Mouse (Mus musculus) MEL (cell line): ENCODE measurements around the gene Olfr5. TPM values are rescaled to one million over a fixed set of nuclear protein-coding genes. Genes with fewer than 3 reads are reported as not detected.

Experiments
- DNase-seq: peaks from one replicate; pipeline ENCODE4 v3.0.0; 2011; ENCODE audit warnings: low read depth, low spot score
- H3K27ac ChIP-seq: 2 replicates; pipeline ENCODE4 v1.5.1; 2012; ENCODE audit warnings: low read depth, mild to moderate bottlenecking, control low read depth, low read length, moderate library complexity; ENCODE audit not compliant: control insufficient read depth
- H3K27me3 ChIP-seq, 2 experiments: fragments of 150-350 bp in 1 of 2; sonication (generic) in 1 of 2; 2 replicates each; pipeline ENCODE4 v1.6.1; 2012; ENCODE audit warnings: low read length in 2 of 2, mild to moderate bottlenecking in 2 of 2, improper control_type of control experiment in 1 of 2, moderate library complexity in 1 of 2; ENCODE audit not compliant: insufficient read depth in 2 of 2, control insufficient read depth in 1 of 2
- H3K36me3 ChIP-seq, 2 experiments: 2 replicates each; pipeline ENCODE4 v1.6.1; 2012 to 2014; ENCODE audit warnings: low read length in 2 of 2, improper control_type of control experiment in 1 of 2, inconsistent platforms in 1 of 2, mild to moderate bottlenecking in 1 of 2; ENCODE audit not compliant: insufficient read depth in 2 of 2, control insufficient read depth in 1 of 2
- H3K4me1 ChIP-seq, 2 experiments: fragments of 150-350 bp in 1 of 2; sonication (generic) in 1 of 2; 2 replicates each; pipeline ENCODE4 v1.6.1; 2012; ENCODE audit warnings: low read length in 2 of 2, improper control_type of control experiment in 1 of 2, mild to moderate bottlenecking in 1 of 2; ENCODE audit not compliant: insufficient read depth in 2 of 2, control insufficient read depth in 1 of 2
- H3K4me3 ChIP-seq, 2 experiments: fragments of 150-350 bp in 1 of 2; sonication (generic) in 1 of 2; 2 replicates each; pipeline ENCODE4 v1.5.1; 2012; ENCODE audit warnings: low read depth in 2 of 2, low read length in 2 of 2, mild to moderate bottlenecking in 2 of 2, moderate library complexity in 2 of 2, control low read depth in 1 of 2, improper control_type of control experiment in 1 of 2; ENCODE audit not compliant: control insufficient read depth in 1 of 2, insufficient read depth in 1 of 2
- H3K79me2 ChIP-seq: 2 replicates; pipeline ENCODE4 v1.6.1; 2012; ENCODE audit warnings: mild to moderate bottlenecking, low read length, moderate library complexity; ENCODE audit not compliant: control insufficient read depth, poor library complexity, insufficient read depth
- H3K9ac ChIP-seq: 2 replicates; pipeline ENCODE4 v1.6.1; 2012; ENCODE audit warnings: low read depth, mild to moderate bottlenecking, control low read depth, low read length, moderate library complexity; ENCODE audit not compliant: control insufficient read depth, poor library complexity, severe bottlenecking
- H3K9me3 ChIP-seq: fragments of 150-350 bp; sonication (generic); replicated peaks from 2 replicates; pipeline ENCODE4 v1.6.1; 2012; ENCODE audit warnings: mild to moderate bottlenecking, low read length, improper control_type of control experiment, moderate library complexity; ENCODE audit not compliant: insufficient read depth
- BHLHE40 ChIP-seq: IDR thresholded peaks from 2 replicates; pipeline ENCODE4 v1.6.1; 2012; ENCODE audit warnings: low read depth, mild to moderate bottlenecking, inconsistent platforms, low read length, improper control_type of control experiment, borderline replicate concordance
- CHD1 ChIP-seq: IDR thresholded peaks from 2 replicates; pipeline ENCODE4 v1.6.1; 2012; ENCODE audit warnings: low read depth, mild to moderate bottlenecking, inconsistent platforms, low read length, improper control_type of control experiment
- CHD2 ChIP-seq: IDR thresholded peaks from 2 replicates; pipeline ENCODE4 v1.6.1; 2011; ENCODE audit warnings: low read length, improper control_type of control experiment
- ELF1 ChIP-seq: IDR thresholded peaks from 2 replicates; pipeline ENCODE4 v1.6.1; 2014; ENCODE audit warnings: low read depth, mild to moderate bottlenecking, inconsistent platforms, low read length, improper control_type of control experiment, moderate library complexity
- GABPA ChIP-seq: IDR thresholded peaks from 2 replicates; pipeline ENCODE4 v1.6.1; 2012; ENCODE audit warnings: low read depth, mild to moderate bottlenecking, inconsistent platforms, low read length, improper control_type of control experiment, moderate library complexity
- GATA1 ChIP-seq: IDR thresholded peaks from 2 replicates; pipeline ENCODE4 v1.6.1; 2011; ENCODE audit warnings: low read depth, low read length, improper control_type of control experiment
- JUND ChIP-seq: IDR thresholded peaks from 2 replicates; pipeline ENCODE4 v1.6.1; 2011; ENCODE audit warnings: low read depth, mild to moderate bottlenecking, improper control_type of control experiment, low read length
- KAT2A ChIP-seq: conservative IDR thresholded peaks from 2 replicates; pipeline ENCODE4 v1.6.1; 2012; ENCODE audit warnings: low read depth, low read length, improper control_type of control experiment, inconsistent platforms
- MAX ChIP-seq: IDR thresholded peaks from 2 replicates; pipeline ENCODE4 v1.6.1; 2011; ENCODE audit warnings: low read length, improper control_type of control experiment
- MAZ ChIP-seq: IDR thresholded peaks from 2 replicates; pipeline ENCODE4 v1.6.1; 2012; ENCODE audit warnings: low read depth, mild to moderate bottlenecking, inconsistent platforms, low read length, improper control_type of control experiment
- MYB ChIP-seq: IDR thresholded peaks from 2 replicates; pipeline ENCODE4 v1.6.1; 2011; ENCODE audit warnings: mild to moderate bottlenecking, low read depth, low read length, improper control_type of control experiment
- MYC ChIP-seq: IDR thresholded peaks from 2 replicates; pipeline ENCODE4 v1.6.1; 2011; ENCODE audit warnings: low read depth, mild to moderate bottlenecking, low read length, improper control_type of control experiment, moderate library complexity
- NRF1 ChIP-seq: IDR thresholded peaks from 2 replicates; pipeline ENCODE4 v1.6.1; 2014; ENCODE audit warnings: low read depth, mild to moderate bottlenecking, inconsistent platforms, low read length, improper control_type of control experiment, moderate library complexity; ENCODE audit not compliant: poor library complexity, insufficient read depth, severe bottlenecking
- POLR2A ChIP-seq, 2 experiments: IDR thresholded peaks; 2 replicates each; pipeline ENCODE4 v1.6.1; 2011 to 2012; ENCODE audit warnings: low read length in 2 of 2, mild to moderate bottlenecking in 2 of 2, control low read depth in 1 of 2, improper control_type of control experiment in 1 of 2, low read depth in 1 of 2, moderate library complexity in 1 of 2; ENCODE audit not compliant: control insufficient read depth in 1 of 2, insufficient read depth in 1 of 2, poor library complexity in 1 of 2
- POLR2AphosphoS5 ChIP-seq: IDR thresholded peaks from 2 replicates; pipeline ENCODE4 v1.6.1; 2012; ENCODE audit warnings: low read depth, borderline replicate concordance, mild to moderate bottlenecking, inconsistent platforms, low read length, moderate library complexity, mixed read lengths
- RCOR1 ChIP-seq: IDR thresholded peaks from 2 replicates; pipeline ENCODE4 v1.6.1; 2012; ENCODE audit warnings: low read depth, mild to moderate bottlenecking, inconsistent platforms, low read length, improper control_type of control experiment
- SIN3A ChIP-seq: IDR thresholded peaks from 2 replicates; pipeline ENCODE4 v1.6.1; 2012; ENCODE audit warnings: low read length, improper control_type of control experiment, inconsistent platforms
- SMC3 ChIP-seq: IDR thresholded peaks from 2 replicates; pipeline ENCODE4 v1.6.1; 2011; ENCODE audit warnings: low read depth, low read length, improper control_type of control experiment
- TAL1 ChIP-seq: IDR thresholded peaks from 2 replicates; pipeline ENCODE4 v1.6.1; 2012; ENCODE audit warnings: mild to moderate bottlenecking, inconsistent platforms, low read length, moderate library complexity, mixed read lengths
- TCF12 ChIP-seq: IDR thresholded peaks from 2 replicates; pipeline ENCODE4 v1.6.1; 2014; ENCODE audit warnings: low read depth, mild to moderate bottlenecking, inconsistent platforms, low read length, improper control_type of control experiment, moderate library complexity
- USF2 ChIP-seq, 2 experiments: IDR thresholded peaks; 2 replicates each; pipeline ENCODE4 v1.6.1; 2011 to 2012; ENCODE audit warnings: improper control_type of control experiment in 2 of 2, low read length in 2 of 2, borderline replicate concordance in 1 of 2, inconsistent platforms in 1 of 2, low read depth in 1 of 2, mild to moderate bottlenecking in 1 of 2; ENCODE audit not compliant: insufficient read depth in 1 of 2
- ZMIZ1 ChIP-seq: IDR thresholded peaks from 2 replicates; pipeline ENCODE4 v1.6.1; 2012; ENCODE audit warnings: low read depth, mild to moderate bottlenecking, inconsistent platforms, low read length, improper control_type of control experiment, moderate library complexity
- ZNF384 ChIP-seq: IDR thresholded peaks from 2 replicates; pipeline ENCODE4 v1.6.1; 2012; ENCODE audit warnings: low read depth, mild to moderate bottlenecking, inconsistent platforms, low read length, improper control_type of control experiment
- polyA plus RNA-seq, 2 experiments: library from polyadenylated mRNA; stranded (reverse) in 1 of 2; unstranded in 1 of 2; fragments of >175 nt in 1 of 2; fragments of >200 nt in 1 of 2; gene quantifications; 2 replicates each; pipeline versions ENCODE4 v1.2.1 to v1.2.4; 2012; ENCODE audit warnings: low replicate concordance in 2 of 2, low read depth in 1 of 2; ENCODE audit not compliant: insufficient read length in 2 of 2, insufficient read depth in 1 of 2, missing spikeins in 1 of 2
- total RNA-seq: library from RNA; depleted of rRNA; stranded (reverse); fragments of 300-350 nt; gene quantifications from 2 replicates; pipeline ENCODE4 v1.2.3, GENCODE M21; 2012

Olfr5 gene
- total and polyA plus RNA-seq, 3 experiments = not detected

DNA sequence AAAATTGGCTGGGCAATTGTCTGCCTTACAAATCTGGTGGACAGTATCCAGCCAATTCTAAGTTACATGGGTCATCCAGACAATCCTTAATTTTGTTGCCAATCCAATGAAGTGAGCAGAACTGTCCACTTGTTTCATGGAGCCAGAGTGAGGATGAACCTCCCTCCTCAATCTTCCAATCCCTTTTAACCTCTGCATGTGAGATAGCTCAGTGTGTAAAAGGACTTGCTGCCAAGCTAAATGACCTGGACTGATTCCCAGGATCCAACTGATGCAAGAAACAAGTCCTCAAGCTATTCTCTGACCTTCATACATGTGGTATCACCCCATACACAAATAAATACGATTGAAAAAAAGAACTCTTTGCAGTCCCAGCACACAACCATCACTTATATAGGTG lies 34.9 kb upstream of the Olfr5 start:
- Histone ChIP-seq H3K27ac (no peak overlapping the region), H3K9ac (no peak overlapping the region), H3K36me3 (no peaks in the 10 kb centered on the region), H3K27me3 (no peaks in the 10 kb centered on the region), H3K9me3 (no peaks in the 10 kb centered on the region), H3K4me3 (no peak overlapping the region), H3K79me2 (no peaks in the 10 kb centered on the region), H3K4me1 (no peaks in the 10 kb centered on the region)
- no peak for TF ChIP-seq JUND
- no peak for TF ChIP-seq BHLHE40
- DNase-seq = no peak

DNA sequence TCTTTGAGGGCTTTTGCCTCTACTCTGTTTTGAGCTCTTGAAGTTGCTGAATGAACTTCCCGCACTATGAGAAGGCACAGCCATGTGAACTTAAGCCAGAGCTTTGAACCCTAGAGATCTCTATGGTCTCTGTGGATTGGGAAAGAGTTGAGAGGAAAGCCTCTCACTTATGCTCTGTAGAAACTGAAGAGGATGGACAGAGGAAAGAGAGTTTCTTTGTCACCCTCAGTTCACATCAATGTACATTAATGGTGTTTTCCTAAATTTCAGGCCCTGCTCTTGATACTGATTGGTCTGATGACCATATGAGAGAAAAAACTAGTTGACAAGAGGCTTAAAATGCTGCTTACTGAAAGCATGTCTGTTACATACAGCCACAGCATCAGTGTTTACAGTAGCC lies 21.9 kb upstream of the Olfr5 start, which contains the start of gene Olfr1348:
Gene Olfr1348 (minus strand): TSS at position 101 of the 400 bp plus-strand sequence.
- DNase-seq = no peak
- Histone ChIP-seq H3K79me2 (no peaks in the 10 kb centered on the region), H3K27me3 (no peaks in the 10 kb centered on the region), H3K27ac (no peak within 1 kb of the TSS), H3K36me3 (no peaks in the 10 kb centered on the region), H3K4me1 (no peaks in the 10 kb centered on the region), H3K9ac (no peak within 1 kb of the TSS), H3K4me3 (no peak within 1 kb of the TSS), H3K9me3 (no peaks in the 10 kb centered on the region)
- TF ChIP-seq NRF1 = no peak
- TF ChIP-seq CHD1 = no peak
- no peak for TF ChIP-seq TCF12
- TF ChIP-seq MYC = no peak
- TF ChIP-seq GATA1 = no peak
- TF ChIP-seq KAT2A = no peak
- TF ChIP-seq SMC3 = no peak
- TF ChIP-seq ZMIZ1 = no peak
- no peak for TF ChIP-seq TAL1
- no peak for TF ChIP-seq MAZ
- TF ChIP-seq CHD2 = no peak
- TF ChIP-seq GABPA = no peak
- no peak for TF ChIP-seq RCOR1

DNA sequence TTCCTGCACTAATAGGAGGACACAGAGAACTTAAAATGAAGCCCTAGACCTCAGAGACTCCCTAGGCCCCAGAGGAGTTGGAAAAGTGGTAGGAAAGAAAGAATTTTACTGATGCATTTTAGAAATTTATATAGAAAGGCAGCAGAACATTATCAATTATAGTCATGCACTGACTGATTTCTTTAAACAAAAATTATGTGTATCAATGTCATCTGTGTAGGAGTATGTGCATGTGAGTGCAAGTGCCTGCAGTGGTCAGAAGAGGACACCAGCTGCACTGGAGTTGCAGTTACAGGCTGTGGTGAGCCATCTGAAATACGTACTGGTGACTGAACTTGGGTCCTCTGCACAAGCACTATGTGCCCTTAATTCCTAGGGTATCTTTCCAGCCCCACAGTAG lies 12.9 kb upstream of the Olfr5 start, which contains the start of gene Olfr1347:
Gene Olfr1347 (minus strand): TSS at position 101 of the 400 bp plus-strand sequence.
- Histone ChIP-seq H3K27me3 (no peaks in the 10 kb centered on the region), H3K9me3 (no peaks in the 10 kb centered on the region), H3K4me3 (no peak within 1 kb of the TSS), H3K4me1 (no peaks in the 10 kb centered on the region), H3K36me3 (no peaks in the 10 kb centered on the region), H3K79me2 (no peaks in the 10 kb centered on the region), H3K9ac (no peak within 1 kb of the TSS), H3K27ac (no peak within 1 kb of the TSS)
- DNase-seq = no peak
- no peak for TF ChIP-seq GABPA
- no peak for TF ChIP-seq POLR2AphosphoS5
- no peak for TF ChIP-seq MAX
- TF ChIP-seq RCOR1 = no peak
- TF ChIP-seq ZNF384 = no peak
- no peak for TF ChIP-seq USF2 (IDR thresholded peaks at IDR 0.05; ENCODE audit: borderline replicate concordance in 1 of 2, insufficient read depth in 1 of 2, low read depth in 1 of 2, low read length in 2 of 2)
- TF ChIP-seq TCF12 = no peak
- no peak for TF ChIP-seq GATA1
- no peak for TF ChIP-seq TAL1
- no peak for TF ChIP-seq SIN3A
- no peak for TF ChIP-seq ELF1
- TF ChIP-seq POLR2A (IDR thresholded peaks at IDR 0.05; ENCODE audit: control insufficient read depth in 1 of 2, insufficient read depth in 1 of 2, low read depth in 1 of 2, low read length in 2 of 2, poor library complexity in 1 of 2) = no peak
- no peak for TF ChIP-seq ZMIZ1
- TF ChIP-seq MYB = no peak
- TF ChIP-seq SMC3 = no peak
